Mouse (Mus musculus) thymus, adult 2 months (tissue): ENCODE measurements around the gene Cog8.

ENCODE experiments used
- CTCF ChIP-seq: fragments of 200-500 bp; IDR thresholded peaks from 2 replicates; pipeline ENCODE4 v1.5.1; 2012; ENCODE audit warnings: mild to moderate bottlenecking, control low read depth, low read length, moderate library complexity, borderline replicate concordance; ENCODE audit not compliant: control insufficient read depth, poor library complexity, insufficient read depth; ENCODE audit errors: extremely low read depth
- POLR2A ChIP-seq: fragments of 200-500 bp; IDR thresholded peaks from 2 replicates; pipeline ENCODE4 v1.6.1; 2012; ENCODE audit warnings: mild to moderate bottlenecking, low read length, control low read depth, moderate library complexity; ENCODE audit not compliant: control insufficient read depth, poor library complexity, insufficient read depth; ENCODE audit errors: extremely low read depth

GRCm38 (mm10) chr8:107086018-107086417, 29.5 kb upstream of the Cog8 start:
- TF ChIP-seq CTCF, result no peak
- no peak for TF ChIP-seq POLR2A
